Mouse (Mus musculus): ENCODE measurements around the gene Siah2. TPM values are rescaled to one million over a fixed set of nuclear protein-coding genes. Genes with fewer than 3 reads are reported as not detected.

The Siah2 gene
- polyA plus RNA-seq, 1 experiment, result 30.0 TPM

GRCm38 (mm10) chr3:58647179-58647578 is 45.0 kb downstream of the Siah2 start:
- H3K27ac ChIP-seq (ENCODE audit: insufficient read depth, low read depth, low read length), result no peak overlapping the region
- TF ChIP-seq POLR2A (IDR thresholded peaks at IDR 0.05; ENCODE audit: low read depth, low read length), result no peak
- no peak for TF ChIP-seq CTCF (IDR thresholded peaks at IDR 0.05; ENCODE audit: extremely low read depth, insufficient read length, insufficient replicate concordance, low read depth, low read length)
- WGBS, result 53% methylated on average over 2 of the region's 2 CpGs

GRCm38 (mm10) chr3:58646180-58646579 is 46.0 kb downstream of the Siah2 start:
- Histone ChIP-seq H3K4me1 (ENCODE audit: control insufficient read depth, insufficient read depth, insufficient read length, low read length) (no peaks in the 10 kb centered on the region), H3K27ac (ENCODE audit: insufficient read depth, low read depth, low read length) (no peak overlapping the region), H3K4me3 (ENCODE audit: low read depth, low read length) (no peak overlapping the region), H3K27me3 (ENCODE audit: control insufficient read depth, insufficient read depth, low read length) (no peaks in the 10 kb centered on the region), H3K36me3 (ENCODE audit: control insufficient read depth, insufficient read depth, low read length) (no peaks in the 10 kb centered on the region)
- no peak for TF ChIP-seq CTCF (IDR thresholded peaks at IDR 0.05; ENCODE audit: extremely low read depth, insufficient read length, insufficient replicate concordance, low read depth, low read length)
- TF ChIP-seq POLR2A (IDR thresholded peaks at IDR 0.05; ENCODE audit: low read depth, low read length), result no peak
- 79% methylated on average over 4 of the region's 4 CpGs for WGBS

More at GRCm38 (mm10) chr3:58647179-58647578, 45.0 kb downstream of the Siah2 start:
- Histone ChIP-seq H3K36me3 (ENCODE audit: control insufficient read depth, insufficient read depth, low read length) (no peaks in the 10 kb centered on the region), H3K4me3 (ENCODE audit: low read depth, low read length) (no peak overlapping the region), H3K27me3 (ENCODE audit: control insufficient read depth, insufficient read depth, low read length) (no peaks in the 10 kb centered on the region), H3K4me1 (ENCODE audit: control insufficient read depth, insufficient read depth, insufficient read length, low read length) (no peaks in the 10 kb centered on the region)

- 1% methylated on average over 34 of the region's 34 CpGs for WGBS
- Histone ChIP-seq H3K27me3 (ENCODE audit: control insufficient read depth, insufficient read depth, low read length) (peaks cover 10% of the 10 kb centered on the region), H3K4me1 (ENCODE audit: control insufficient read depth, insufficient read depth, insufficient read length, low read length) (peaks cover 6% of the 10 kb centered on the region), H3K36me3 (ENCODE audit: control insufficient read depth, insufficient read depth, low read length) (no peaks in the 10 kb centered on the region), H3K4me3 (ENCODE audit: low read depth, low read length) (peak within 1 kb of the TSS; percentile 70), H3K27ac (ENCODE audit: insufficient read depth, low read depth, low read length) (no peak within 1 kb of the TSS)
- TF ChIP-seq POLR2A (IDR thresholded peaks at IDR 0.05; ENCODE audit: low read depth, low read length), result no peak
Observed at GRCm38 (mm10) chr3:58636406-58637295, 55.5 kb downstream of the Siah2 start, which contains the start of gene Erich6. Gene Erich6, minus strand, starts transcription at chr3:58637207.

GRCm38 (mm10) chr3:58631693-58632092 is 60.5 kb downstream of the Siah2 start:
- H3K36me3 ChIP-seq (ENCODE audit: control insufficient read depth, insufficient read depth, low read length), result no peaks in the 10 kb centered on the region
- 78% methylated on average over 2 of the region's 2 CpGs for WGBS
- no peak overlapping the region for H3K27ac ChIP-seq (ENCODE audit: insufficient read depth, low read depth, low read length)

GRCm38 (mm10) chr3:58624981-58625380 is 67.2 kb downstream of the Siah2 start:
- Histone ChIP-seq H3K4me3 (ENCODE audit: low read depth, low read length) (no peak overlapping the region), H3K36me3 (ENCODE audit: control insufficient read depth, insufficient read depth, low read length) (no peaks in the 10 kb centered on the region), H3K27ac (ENCODE audit: insufficient read depth, low read depth, low read length) (no peak overlapping the region), H3K4me1 (ENCODE audit: control insufficient read depth, insufficient read depth, insufficient read length, low read length) (no peaks in the 10 kb centered on the region), H3K27me3 (ENCODE audit: control insufficient read depth, insufficient read depth, low read length) (no peaks in the 10 kb centered on the region)
- WGBS, result 82% methylated on average over 4 of the region's 4 CpGs
- TF ChIP-seq POLR2A (IDR thresholded peaks at IDR 0.05; ENCODE audit: low read depth, low read length) (no peak), CTCF (IDR thresholded peaks at IDR 0.05; ENCODE audit: extremely low read depth, insufficient read length, insufficient replicate concordance, low read depth, low read length) (no peak)

More at GRCm38 (mm10) chr3:58631693-58632092, 60.5 kb downstream of the Siah2 start:
- TF ChIP-seq CTCF (IDR thresholded peaks at IDR 0.05; ENCODE audit: extremely low read depth, insufficient read length, insufficient replicate concordance, low read depth, low read length) (no peak), POLR2A (IDR thresholded peaks at IDR 0.05; ENCODE audit: low read depth, low read length) (no peak)
- Histone ChIP-seq H3K4me1 (ENCODE audit: control insufficient read depth, insufficient read depth, insufficient read length, low read length) (peaks cover 4% of the 10 kb centered on the region), H3K4me3 (ENCODE audit: low read depth, low read length) (no peak overlapping the region), H3K27me3 (ENCODE audit: control insufficient read depth, insufficient read depth, low read length) (peaks cover 5% of the 10 kb centered on the region)

Other genes with a start within 250 kb of the Siah2 start
- gene Eif2a, start 166.6 kb downstream of the Siah2 start, polyA plus RNA-seq (2012; rRNA removed), result 0.76 and 1.8 TPM in 2 replicates
- 62.4 and 73.5 TPM in 2 replicates for gene Serp1, start 166.5 kb downstream of the Siah2 start, polyA plus RNA-seq (2012; rRNA removed)
- gene Selenot, start 115.8 kb downstream of the Siah2 start, polyA plus RNA-seq (2012; rRNA removed), result 14.9 and 18.7 TPM in 2 replicates
- gene Erich6, start 55.2 kb downstream of the Siah2 start, polyA plus RNA-seq (2012; rRNA removed), result not detected in 2 replicates
- gene Mindy4b-ps, start 129.9 kb upstream of the Siah2 start, polyA plus RNA-seq (2012; rRNA removed), result not detected in 2 replicates
- gene Clrn1, start 192.9 kb upstream of the Siah2 start, polyA plus RNA-seq (2012; rRNA removed), result not detected in 2 replicates

All from small intestine, adult 2 months (tissue).